ENCODE assay signal across 8 mouse cellular contexts in genomic region chr10:83004389-83004788, GRCm38 (mm10). TPM values are rescaled to one million over a fixed set of nuclear protein-coding genes. Genes with fewer than 3 reads are reported as not detected.
DNase-seq lines count a peak whose midpoint lies in the region; ATAC-seq and TF ChIP-seq lines count a peak whose summit lies in the region.

No protein-coding gene starts in this region.

- no peak for TF ChIP-seq EP300 in stomach, postnatal 0 days (optimal IDR thresholded peaks at IDR 0.05)

- no peak for TF ChIP-seq CTCF in layer of hippocampus, adult 2 months (conservative IDR thresholded peaks at IDR 0.05)
- TF ChIP-seq CTCF in stomach, postnatal 0 days (IDR thresholded peaks at IDR 0.05; ENCODE audit: low read depth), result no peak

- WGBS in stomach, postnatal 0 days, result 53% methylated on average over 9 of the region's 9 CpGs

- no peaks in the 10 kb centered on the region for H3K36me3 ChIP-seq in stomach, postnatal 0 days (ENCODE audit: control insufficient read depth, insufficient read depth, low read length)

- no peak overlapping the region for H3K9ac ChIP-seq in stomach, postnatal 0 days (ENCODE audit: low read length)

- peak overlapping the region; percentile 82 for H3K27ac ChIP-seq in layer of hippocampus, adult 2 months
- no peak overlapping the region for H3K27ac ChIP-seq in stomach, postnatal 0 days (replicated peaks)

- H3K9me3 ChIP-seq in stomach, postnatal 0 days (ENCODE audit: control insufficient read depth, low read length), result no peaks in the 10 kb centered on the region

- ATAC-seq in activated CD4-positive, CD25-positive, alpha-beta regulatory T cell, adult 4 months, result peak; percentile 70
- no peak for ATAC-seq in stomach, postnatal 0 days (ENCODE audit: low FRiP score, low TSS enrichment)

- H3K4me3 ChIP-seq in layer of hippocampus, adult 2 months, result no peak overlapping the region; the same call in 1 of the 2 replicates
- H3K4me3 ChIP-seq in stomach, postnatal 0 days (ENCODE audit: low read depth, low read length), result no peak overlapping the region

- H3K27me3 ChIP-seq in stomach, postnatal 0 days (ENCODE audit: control insufficient read depth, insufficient read depth, low read length), result no peaks in the 10 kb centered on the region

- H3K4me2 ChIP-seq in stomach, postnatal 0 days (replicated peaks; ENCODE audit: low read depth), result no peak overlapping the region

- no peaks in the 10 kb centered on the region for H3K4me1 ChIP-seq in stomach, postnatal 0 days (replicated peaks; ENCODE audit: control insufficient read depth, insufficient read depth)

- DNase-seq in CD4-positive helper T cell, adult 2 months (ENCODE audit: low read depth, low spot score), result peak; percentile 71
- peak; percentile 57 for DNase-seq in heart, adult 8-10 months (ENCODE audit: low spot score)
- DNase-seq in layer of hippocampus, adult 2 months (ENCODE audit: low spot score in 2 of 2), result peak; percentile 57 to 78
- peak; percentile 75 for DNase-seq in lung, postnatal 10 days
- DNase-seq in thymus, postnatal 10 days (ENCODE audit: low spot score in 2 of 2), result peak; percentile 27 to 37
- no peak for DNase-seq in gastrocnemius, postnatal 4 days (ENCODE audit: low spot score in 2 of 2)
- DNase-seq in stomach, postnatal 0 days (ENCODE audit: low spot score), result no peak

RNA-seq across cellular contexts. Expression of gene Chst11, which starts 19.1 kb away (rescaled TPM):
- under 1 TPM; 0.53 to 0.78 TPM for polyA plus RNA-seq in activated CD4-positive, CD25-positive, alpha-beta regulatory T cell, adult 4 months (2017; shearing (Covaris generic))
- 1 to 10 TPM; 2.1 to 3.1 (median 2.7) TPM for total RNA-seq in heart, adult 8-10 months (2022)
- total RNA-seq in layer of hippocampus, adult 2 months (2021), result 10 to 100 TPM; 50.9 to 52.7 TPM
- total RNA-seq in gastrocnemius, postnatal 4 days (2021), result 1 to 10 TPM; 2.3 to 2.6 TPM
- 0.35 and 0.45 TPM in 2 replicates for polyA plus RNA-seq in stomach, postnatal 0 days (2015; fragmentation: Nextera tagmentation; extraction: Ambion mirVana)

Comparison
In these comparisons a context has a peak if more than half of its experiments do, and no peak if none do; other contexts are left out.
1. DNase-seq: peak in CD4-positive helper T cell, adult 2 months (single experiment), heart, adult 8-10 months (single experiment), layer of hippocampus, adult 2 months (2 of 2), lung, postnatal 10 days (single experiment) and thymus, postnatal 10 days (2 of 2); none in gastrocnemius, postnatal 4 days (0 of 2) and stomach, postnatal 0 days (single experiment).
2. RNA of gene Chst11, which starts 19.1 kb away (total RNA-seq): 50.9 to 52.7 TPM in layer of hippocampus, adult 2 months; 2.1 to 3.1 TPM in heart, adult 8-10 months and 2.3 to 2.6 TPM in gastrocnemius, postnatal 4 days; every median in the first group is over 10 times any median in the second.